Mouse (Mus musculus) layer of hippocampus, postnatal 10 days (tissue): ENCODE data around the gene Esf1. TPM values are rescaled to one million over a fixed set of nuclear protein-coding genes. Genes with fewer than 3 reads are reported as not detected.
"Not testable (repeated sequence)": the region's sequence is repeated elsewhere in the genome, so short reads cannot be mapped to it uniquely, and the experiment has no call there.

ENCODE experiments used
- DNase-seq, 2 experiments: peaks; one replicate each; pipeline ENCODE4 v3.0.0; 2021; ENCODE audit warnings: low spot score in 2 of 2
- long read RNA-seq: library from polyadenylated mRNA; stranded (forward); transcript quantifications from one replicate; pipeline ENCODE4 v2.0.0, GENCODE M21; 2023
- total RNA-seq, 2 experiments: library from RNA; stranded (reverse); gene quantifications; 2 replicates each; pipeline ENCODE4 v1.2.3; 2021

Gene Esf1
- 10 to 100 TPM; 21.4 to 22.6 TPM for total RNA-seq
- long read RNA-seq, transcript Esf1-201 (14 exons, 3,396 nt) = major isoform, 11 of 20 reads
- long read RNA-seq, partial matches to known transcripts = 7 of 20 reads
- long read RNA-seq, other reads (novel, unspliced or antisense) = 1 of 20 reads

DNA sequence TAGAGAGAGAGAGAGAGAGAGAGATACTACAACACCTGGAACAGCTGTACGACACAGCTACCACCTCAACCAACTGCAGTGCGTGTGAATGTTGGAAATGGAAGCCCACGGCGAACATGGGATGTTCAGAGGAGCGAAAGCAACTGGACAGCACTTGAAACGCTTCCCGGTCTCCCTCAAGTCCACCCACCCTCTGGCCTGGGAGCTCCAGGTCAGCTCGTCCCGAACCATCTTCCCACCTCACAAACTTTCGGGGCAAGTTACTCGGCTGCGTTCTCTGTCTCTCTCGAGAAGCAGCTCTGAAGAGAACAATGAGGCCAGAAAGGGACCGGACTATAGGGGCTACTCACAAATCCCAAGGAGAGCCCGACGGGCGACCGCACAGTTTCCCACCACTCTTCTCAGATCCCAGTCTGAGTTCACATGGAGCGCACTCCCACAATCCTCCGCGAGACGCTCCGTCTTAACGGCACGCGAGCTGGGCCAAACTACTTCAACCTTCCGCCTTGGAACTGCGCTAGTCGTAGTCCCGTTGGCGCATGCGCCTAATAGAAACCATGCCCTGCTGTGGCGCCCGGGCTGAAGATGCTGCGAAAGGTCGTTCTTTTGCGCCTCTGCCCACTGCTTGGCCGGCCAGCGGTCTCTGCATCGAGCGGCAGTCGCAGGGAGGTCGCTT lies at the start of gene Esf1, which contains the start of gene Ndufaf5:
TSS of gene Esf1 (minus strand) at position 438 of the 676 bp plus-strand sequence.
TSS of gene Ndufaf5 (plus strand) at position 523 of the 676 bp plus-strand sequence.
- peak; percentile 96 to 97 for DNase-seq

DNA sequence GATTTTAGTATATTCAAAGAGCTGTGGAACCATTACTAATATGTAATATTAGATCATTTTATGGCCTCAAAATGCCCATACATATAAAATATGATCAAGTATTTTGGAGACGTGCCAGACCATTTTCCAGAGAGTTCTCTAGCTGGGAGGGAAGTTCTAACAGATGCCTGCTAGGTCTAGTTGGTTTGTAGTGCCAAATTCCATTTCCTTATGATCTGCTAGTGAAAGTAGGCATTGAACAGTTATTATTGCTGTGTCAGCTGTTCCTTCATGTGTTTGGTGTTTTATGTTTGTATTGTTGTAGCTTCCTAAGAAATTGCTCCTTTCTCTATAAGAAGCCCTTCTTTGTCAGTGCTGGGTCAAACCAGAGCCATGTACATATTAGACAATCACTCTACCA lies 45.6 kb upstream of the Esf1 start:
- DNase-seq = no peak

DNA sequence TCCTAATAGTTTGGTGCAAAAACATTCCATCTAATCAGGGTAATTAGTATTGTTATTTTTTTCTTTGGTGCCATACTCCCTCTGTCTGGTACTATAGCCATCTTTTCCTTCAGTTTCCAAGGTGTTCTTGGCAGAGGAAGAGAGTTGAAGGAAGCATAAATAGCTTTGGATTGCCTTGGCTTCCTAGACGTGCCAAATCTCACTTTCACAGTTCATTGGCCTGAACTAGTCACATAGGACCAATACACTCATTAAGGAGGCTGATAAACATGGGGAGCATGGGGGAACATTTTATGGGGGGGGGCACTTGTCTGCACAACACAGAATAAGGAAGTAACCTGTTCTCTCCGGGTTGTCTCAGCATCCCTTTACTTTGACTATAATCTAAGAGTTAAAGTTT lies 45.1 kb upstream of the Esf1 start:
- DNase-seq = no peak

DNA sequence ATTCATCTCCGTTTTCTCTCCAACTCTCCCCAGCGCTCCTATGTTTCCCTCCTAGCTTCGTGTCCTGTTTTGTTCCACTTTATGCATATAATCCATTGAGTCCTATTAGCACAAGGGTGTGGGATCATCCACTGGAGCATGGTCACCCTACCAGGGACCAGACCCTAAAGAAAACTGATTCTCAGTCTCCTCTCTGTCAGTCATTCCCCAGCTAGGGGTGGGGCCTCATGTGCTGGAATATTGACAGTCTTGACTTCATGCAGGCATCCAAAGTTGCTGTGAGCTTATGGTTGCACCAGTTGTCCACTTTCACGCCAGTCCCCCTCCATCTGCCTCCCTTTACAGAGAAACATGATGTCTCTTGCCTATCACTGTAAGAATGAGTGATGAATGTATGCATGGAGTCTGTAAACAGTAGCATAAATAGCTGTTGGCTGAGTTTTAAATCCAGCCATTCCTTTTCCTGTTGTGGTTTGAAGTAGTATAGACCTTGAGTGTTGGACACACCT lies 44.2 kb upstream of the Esf1 start:
- DNase-seq = no peak

DNA sequence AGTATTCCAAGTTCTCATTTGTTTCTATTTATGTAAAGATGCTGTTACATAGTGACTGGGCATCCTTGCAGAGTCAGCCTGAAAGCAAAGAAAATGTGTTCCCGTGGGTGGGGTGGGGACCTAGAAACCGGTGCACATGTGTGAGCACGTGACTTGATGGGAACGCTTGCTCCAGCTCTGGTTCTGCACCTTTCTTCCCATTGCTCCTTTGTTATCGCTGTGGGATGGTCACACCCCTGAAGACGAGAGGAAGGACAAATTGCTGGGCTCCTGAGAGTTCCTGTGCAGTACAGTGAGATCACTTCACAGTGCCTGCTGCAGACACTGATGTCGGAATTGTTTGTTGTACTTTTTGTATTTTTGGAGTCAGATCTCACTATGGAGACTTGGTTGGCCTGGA lies 33.4 kb upstream of the Esf1 start:
- no peak for DNase-seq

DNA sequence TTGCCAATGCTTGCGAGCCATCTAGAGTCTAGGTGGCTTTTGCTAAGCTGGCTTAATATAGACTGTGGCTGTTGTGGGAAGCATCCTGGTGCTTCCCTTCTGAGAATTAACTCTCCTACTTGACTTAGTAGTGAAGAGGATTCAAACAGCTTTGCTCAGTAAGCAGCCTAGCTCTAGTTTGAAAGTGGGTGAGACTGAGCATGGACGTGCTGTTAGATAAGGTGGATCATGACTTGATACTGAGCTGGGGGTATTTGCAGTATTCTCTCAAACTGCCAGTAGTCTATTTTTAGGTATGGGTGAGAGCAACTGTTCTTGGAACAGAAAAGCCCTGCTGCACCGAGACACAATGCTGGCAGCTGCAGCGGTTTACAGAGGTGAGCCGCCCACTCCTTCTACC lies 32.2 kb upstream of the Esf1 start:
- DNase-seq = no peak

DNA sequence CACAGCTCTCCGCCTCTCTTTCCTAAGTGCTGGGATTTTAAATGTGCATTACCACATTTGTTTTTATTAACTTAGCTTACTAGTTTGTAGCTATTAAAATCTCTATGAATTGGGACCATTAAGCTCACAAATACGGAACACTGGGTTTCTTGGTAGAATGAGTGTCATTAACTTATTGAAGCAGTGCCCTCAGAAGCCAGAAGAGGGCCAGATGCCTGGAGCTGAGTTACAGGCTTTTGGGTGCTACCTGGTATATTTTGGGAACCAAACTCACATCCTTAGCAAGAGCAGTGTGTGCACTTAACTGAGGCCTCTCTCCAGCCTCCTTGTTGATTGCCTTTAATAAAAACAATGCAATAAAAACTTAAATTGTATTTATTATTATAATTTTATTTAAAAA lies 30.3 kb upstream of the Esf1 start:
- DNase-seq = no peak

DNA sequence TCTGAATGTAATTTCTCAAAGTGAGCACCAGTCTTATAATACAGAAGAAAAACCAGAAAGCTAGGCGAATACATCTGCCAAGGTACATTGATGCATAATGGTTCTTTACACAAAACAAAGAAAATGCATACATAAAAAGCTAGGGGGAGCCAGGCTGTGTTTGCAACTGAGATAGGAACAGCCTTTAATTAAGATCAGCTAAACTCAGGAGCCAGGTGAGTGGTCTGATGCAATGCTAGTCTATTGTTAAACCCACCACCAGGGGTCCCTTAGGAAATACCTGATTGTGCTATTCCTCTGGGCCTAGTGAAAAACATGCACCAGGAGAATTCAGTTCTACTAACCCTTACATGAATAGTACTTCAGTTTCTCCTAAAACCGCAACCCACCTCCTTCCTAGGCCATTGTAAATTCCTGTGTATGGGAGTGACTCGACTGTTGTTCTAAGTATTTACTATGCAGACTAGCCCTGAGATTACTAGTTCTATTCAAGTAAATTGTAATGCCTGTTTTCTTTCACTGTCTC lies 15.4 kb upstream of the Esf1 start:
- DNase-seq = not testable (repeated sequence)

DNA sequence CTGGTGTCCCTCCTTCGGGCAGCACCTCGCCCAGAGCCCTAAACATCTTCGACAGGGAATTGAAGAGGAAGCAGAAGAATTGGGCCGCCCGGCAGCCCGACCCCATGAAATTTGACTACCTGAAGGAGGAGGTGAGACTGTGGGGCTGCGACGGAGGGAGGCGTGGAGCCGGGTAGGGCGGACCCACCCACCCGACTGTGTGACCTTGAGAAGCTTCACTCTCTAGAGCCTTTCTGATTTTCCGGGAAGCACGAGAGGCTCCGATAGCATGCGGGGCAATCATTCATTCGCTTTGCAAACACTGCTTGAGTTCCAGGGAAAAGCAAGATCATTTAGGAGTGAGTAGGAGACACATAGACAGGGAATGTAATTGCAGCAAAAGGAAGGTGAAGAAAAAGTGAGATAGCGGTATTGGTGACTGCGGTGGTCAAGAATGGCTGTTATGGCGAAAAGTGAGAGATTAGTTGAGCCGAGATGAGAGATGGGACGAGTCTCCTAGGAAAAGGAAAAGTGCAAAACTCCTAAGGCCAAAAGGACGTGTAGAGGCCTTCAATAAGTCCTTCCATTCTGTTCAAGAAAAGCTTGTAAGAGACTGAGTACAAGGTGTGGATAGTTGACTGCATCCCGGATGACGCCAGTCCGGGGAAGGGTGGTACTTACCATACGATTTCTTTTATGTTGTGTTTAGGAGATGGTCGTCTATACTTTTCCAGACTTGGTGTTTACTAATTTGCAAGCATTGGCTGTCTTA lies 614 bp upstream of the Esf1 start:
- peak in 1 of 2 experiments; percentile 10 for DNase-seq

DNA sequence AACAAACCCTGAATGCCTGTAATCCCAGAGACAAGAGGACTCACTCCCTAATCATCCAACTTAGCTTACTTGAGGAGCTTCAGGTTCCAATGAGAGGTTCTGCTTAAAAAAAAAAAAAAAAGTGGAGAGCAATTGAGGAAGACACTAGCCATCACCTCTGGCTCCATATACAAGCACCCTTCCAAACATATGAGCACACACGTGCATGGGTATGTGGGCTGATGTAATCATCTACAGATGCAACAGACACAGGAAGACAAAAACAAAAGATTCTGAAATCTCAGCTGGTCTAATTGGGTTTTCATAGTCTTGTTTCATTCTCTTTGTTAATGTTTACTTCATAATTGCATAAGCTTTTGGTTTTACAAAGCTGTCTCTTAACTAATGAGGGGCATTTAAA lies 1.3 kb downstream of the Esf1 start:
- DNase-seq = no peak

DNA sequence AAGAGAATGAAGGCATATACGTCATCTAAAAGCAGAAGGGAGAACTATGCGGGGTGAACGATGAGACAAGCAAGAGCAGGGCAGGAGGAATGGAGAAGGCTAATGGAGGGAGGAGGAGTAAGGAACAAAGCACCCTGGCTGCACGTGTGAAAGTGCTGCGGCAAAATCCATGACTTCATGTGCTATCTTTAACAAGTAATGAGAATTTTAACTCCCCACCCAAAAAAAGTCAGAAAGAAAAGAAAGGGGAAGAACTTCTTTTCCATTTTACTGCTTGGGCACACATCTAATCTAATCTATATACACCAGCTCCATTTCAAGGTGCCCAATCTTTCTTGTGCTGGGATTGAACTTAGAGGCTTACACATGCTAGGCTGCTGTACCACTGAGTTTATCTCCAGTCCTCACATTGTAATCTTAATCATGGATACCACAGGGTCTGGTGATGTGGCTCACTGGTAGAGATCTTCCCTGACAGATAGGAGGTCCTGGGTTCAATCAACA lies 7.0 kb downstream of the Esf1 start:
- no peak for DNase-seq

DNA sequence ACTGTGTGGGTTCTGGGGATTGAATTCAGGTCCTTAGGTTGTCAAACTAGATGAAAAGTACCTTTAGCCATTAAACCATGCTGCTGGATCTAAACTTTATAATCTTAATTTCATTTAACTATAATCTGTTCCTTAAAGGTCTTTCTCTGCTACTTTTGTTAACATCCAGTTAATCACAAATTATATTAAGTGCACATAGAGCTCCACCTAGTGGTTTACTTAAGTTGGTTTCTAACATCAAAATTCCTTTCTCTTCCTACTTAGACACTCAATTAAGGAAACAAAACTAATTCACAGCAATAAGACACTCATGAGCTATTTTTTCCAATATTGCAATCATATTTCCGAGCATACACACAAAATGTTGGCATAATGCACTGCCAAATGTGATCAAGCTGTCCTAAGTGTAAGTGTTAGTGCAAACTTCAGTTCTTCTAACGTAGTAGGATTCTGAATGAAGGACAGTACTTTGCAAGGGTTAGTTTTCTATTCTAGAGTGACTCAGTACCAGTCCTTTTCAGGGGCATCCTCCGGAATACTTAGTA lies 11.1 kb downstream of the Esf1 start:
- DNase-seq = no peak

DNA sequence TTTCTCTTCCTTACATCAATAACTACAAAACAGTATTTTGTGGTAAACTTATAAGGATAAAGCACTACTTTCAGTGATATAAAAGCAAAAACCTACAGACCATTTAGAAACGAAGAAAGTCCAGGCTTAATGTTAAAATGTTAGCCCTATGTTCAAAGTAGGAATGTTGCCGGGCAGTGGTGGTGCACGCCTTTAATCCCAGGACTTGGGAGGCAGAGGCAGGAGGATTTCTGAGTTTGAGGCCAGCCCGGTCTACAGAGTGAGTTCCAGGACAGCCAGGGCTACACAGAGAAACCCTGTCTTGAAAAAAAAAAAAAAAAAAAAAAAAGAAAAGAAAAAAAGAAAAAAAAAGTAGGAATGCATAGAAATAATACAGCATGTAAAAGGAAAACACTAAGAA lies 18.6 kb downstream of the Esf1 start, which contains the start of gene Gm17374:
TSS of gene Gm17374 (plus strand) at position 301 of the 400 bp plus-strand sequence.
- not testable (repeated sequence) for DNase-seq

DNA sequence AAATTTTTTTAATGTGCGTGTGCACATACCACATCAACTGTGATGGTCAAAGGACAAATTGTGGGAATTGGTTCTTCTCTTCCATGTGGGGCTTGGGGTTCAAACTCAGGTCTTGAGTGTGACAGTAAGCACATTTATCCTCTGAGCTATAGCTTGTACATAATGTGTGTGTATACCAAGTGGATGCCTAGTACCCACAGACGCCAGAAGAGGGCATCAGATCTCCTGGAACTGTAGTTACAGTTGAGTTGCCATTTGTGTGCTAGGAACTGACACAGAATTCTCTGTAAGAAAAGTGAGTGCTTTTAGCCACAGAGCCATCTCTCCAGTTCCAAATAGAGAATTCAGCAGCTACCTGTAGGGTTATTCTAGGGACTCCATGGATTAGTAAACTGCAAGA lies 44.8 kb downstream of the Esf1 start:
- DNase-seq = no peak

DNA sequence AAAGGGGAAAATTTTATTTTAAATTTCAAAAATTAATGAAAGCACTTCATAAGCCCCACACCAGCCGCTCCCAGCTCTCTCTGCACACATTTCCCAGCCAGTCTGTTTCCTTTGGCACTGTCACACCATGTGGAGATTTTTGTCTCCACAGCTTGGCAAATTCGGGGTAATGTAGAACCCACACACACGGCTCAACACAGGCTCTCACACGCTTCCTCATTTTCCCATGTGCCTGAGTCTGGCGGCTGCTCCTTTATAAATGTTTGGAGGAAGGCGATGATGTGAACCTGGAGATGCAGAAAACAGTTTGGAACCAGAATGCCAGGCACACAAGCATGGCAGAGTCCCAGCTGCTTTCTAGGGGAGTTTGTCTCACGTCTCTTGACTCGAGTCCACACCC lies 56.5 kb downstream of the Esf1 start:
- peak; percentile 36 to 42 for DNase-seq

DNA sequence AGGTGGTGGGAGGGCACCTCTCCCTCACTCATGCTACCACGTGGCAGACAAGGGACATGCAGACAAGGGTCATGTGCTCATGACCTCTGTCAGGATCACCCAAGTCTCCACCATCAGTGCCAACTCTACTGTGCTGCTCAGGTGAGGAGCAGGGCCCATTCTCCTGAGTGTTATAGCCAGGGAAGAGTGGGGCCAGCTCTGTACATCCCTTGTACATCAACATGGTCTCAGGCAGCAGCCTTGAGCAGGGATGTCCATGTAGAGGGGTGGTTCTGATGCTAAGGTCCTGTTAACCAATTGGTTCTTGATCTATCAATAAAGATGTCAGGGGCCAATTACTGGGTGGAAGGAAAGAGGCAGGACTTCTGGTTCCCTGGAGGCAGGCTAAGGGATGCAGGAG lies 61.4 kb downstream of the Esf1 start:
- DNase-seq = no peak

DNA sequence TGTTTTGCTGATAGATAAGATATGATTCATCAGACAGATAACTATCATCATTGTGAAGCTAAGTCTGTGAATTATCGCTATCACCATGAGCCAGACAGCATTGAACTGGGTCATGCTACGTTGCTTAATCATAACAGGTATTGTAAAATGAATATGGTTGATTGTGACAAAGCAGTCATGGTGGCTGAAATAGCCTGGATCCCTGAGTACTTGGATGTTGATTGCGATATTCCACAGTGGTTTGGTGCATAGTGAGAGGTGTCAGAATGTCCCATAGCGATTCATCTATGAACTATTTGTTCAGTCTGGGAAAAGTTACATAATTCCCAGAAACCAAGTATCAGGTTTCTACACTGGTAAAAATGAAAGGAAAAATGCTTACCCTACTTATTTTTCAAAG lies 62.7 kb downstream of the Esf1 start:
- no peak for DNase-seq

DNA sequence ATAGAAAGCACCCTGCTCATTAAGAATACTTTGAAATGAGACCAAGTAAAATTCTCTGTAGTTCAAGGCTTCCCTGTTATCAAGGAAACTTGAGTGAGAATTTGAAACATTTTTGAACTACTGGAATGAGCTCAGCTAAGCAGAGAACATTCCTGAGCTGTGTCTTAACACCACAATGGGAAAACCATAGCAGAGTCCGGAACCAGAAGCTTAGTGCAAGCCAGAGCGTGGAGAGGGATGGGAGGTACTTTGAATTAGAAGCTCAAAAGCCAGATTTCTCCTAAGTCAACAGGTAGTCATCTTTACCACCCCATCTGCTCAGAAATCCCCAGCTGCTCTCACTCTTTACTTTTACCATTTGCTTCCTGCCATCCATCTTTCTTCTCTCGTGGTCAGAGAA lies 65.4 kb downstream of the Esf1 start:
- no peak for DNase-seq

DNA sequence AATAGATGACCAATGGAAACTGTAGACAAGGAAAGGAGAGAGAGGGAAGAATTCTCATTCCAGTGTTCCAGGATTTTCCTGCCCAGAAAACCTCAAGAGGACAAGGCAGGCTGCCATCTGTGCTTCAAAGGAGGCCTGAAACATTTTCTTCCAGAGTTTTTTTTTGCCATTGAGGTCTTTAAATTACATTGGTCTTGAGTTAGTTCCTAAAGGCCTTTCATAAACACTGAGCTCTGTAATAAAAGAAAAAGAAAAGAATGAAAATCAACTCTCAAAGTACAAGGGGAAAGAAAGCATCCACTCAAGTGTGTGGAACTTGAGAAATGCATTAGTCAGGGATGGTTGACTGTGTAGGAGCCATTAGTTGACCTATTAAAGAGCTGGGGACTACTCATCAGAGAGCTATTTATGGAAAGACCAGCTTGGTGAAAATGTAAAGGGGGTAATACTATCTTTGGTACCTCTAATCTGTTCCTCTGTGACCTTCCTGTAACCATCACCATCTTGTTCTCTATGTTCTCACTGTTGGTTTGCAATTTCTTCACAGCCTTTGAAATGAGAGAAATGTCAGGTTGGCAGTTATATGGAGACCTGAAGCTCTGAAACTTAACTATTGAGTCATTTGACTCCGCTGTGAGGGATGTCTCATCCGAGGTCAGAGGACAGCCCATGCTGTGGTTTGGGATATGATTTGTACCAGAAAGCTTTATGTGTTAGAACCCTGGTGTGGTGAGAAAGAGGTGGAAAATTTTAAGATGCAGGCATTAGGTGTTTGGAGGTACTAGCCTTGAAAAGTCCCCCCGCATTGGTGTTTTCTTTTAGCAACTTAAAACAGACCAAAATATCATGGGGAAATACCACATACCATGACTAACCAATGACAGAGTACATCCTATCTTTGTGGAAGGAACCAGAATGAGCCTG lies 69.6 kb downstream of the Esf1 start:
- no peak for DNase-seq

DNA sequence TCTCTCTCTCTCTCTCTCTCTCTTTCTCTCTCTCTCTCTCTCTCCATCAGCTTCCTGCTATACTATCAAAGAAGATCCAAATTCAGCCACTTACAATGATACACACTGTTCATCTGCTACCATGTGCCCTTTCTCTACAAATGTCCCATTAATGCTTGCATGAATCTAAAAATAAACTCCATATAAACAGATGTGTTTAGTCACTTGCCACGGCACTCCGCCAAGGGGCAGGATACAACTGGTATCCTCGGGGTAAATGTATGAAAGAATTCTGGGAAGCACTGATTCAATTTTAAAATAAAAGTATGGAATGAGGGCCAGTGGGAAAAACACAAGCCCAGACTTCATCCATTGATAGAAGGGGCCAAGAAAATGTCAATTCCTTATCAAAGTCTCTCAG lies 70.4 kb downstream of the Esf1 start:
- DNase-seq = no peak
